Mouse (Mus musculus): ENCODE measurements around the gene Dlgap4.

The Dlgap4 gene

DNA sequence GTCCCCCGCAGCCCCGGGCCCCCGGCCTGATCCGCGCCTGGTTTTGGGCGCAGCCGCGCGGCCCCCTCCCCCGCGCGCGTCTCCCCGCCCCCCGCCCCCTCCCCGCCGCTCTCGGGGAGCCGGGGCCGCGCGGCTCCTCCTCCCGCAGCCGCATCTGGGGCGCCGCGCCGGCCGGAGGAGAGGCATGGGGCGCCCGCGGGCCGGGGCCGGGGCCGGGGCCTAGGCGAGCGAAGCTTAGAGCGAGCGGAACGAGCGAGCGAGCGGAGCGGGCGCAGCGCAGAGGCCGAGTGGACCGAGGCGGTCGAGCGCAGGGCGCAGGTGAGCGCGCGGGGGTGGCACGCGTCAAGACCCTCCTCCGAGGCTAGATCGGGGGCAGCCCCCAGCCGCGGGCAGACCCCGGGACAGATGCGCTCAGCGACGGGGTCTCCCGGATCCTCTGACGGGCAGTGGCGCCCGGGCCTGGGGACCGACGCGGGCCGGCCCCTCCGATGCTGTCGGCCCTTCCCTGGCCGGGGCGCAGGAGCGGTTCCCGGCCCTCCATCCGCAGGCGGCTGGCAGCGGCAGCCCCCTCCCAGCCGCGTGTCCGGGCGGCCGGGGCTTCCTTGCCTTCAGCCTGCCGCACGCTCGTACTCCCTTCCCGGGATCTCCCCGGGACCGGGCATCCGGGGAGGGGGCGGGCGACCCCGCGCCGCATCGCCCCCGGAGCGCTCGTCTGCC lies at the start of gene Dlgap4:
TSS of gene Dlgap4 (plus strand) at position 165 of the 717 bp plus-strand sequence.
- no peak for DNase-seq (ENCODE audit: low spot score in 2 of 2)

DNA sequence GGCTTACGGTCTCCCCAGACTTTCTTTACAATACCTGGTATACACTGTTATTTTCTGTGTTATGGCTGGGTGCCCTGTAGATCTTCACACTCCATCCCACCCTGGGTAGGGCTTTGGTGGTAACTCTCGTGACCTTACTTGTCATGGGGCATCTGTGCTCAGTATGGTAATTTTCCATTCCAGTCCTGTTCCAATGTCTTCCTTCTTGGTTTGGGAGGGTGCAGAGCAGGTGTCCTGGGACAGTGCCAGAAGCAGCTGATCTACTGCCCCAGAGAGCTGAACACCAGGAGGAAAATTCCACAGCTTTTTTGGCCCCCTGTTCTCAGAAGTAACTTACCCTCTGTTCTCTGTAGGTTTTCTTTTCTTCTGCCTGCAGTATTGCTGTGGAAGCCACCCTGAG lies 47.0 kb upstream of the Dlgap4 start:
- no peak for DNase-seq (ENCODE audit: low spot score in 2 of 2)

DNA sequence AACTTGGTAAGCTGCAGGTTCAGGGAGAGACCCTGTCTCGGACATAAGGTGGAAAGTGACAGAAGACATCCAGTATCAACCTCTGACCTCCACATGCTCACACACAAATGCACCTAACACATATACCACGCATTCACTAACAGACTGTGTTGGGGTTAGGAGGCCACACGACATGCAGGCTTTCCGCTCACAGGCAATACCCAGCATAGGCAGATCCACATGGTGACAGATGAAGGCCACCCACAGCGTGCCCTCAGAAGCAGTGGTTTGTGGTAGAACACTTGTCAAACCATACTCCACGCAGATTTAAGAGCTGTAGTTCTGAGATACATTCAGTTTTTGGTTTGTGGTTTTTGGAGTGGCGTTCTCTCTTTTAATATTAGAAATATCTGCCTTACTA lies 44.9 kb upstream of the Dlgap4 start:
- no peak for DNase-seq (ENCODE audit: low spot score in 2 of 2)

DNA sequence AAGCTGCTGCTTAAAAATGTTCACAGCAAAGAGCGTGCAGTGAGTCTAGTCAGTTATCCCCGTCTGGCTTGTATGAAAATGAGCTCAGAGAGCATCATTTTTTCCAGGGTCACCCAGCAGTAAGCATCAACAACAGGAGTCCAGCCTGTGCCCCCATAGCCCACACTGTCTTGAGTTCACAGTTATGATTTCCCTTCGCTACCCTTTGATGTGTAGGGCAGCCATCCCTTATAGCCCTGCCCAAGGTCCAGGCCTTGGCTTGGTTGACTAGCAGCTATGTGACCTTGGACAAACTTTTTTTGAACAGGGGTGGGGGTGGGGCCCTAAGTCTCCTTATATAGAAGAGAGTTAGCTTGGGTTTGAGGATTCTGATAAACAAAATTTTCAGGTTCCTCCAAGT lies 44.2 kb upstream of the Dlgap4 start:
- no peak for DNase-seq (ENCODE audit: low spot score in 2 of 2)

DNA sequence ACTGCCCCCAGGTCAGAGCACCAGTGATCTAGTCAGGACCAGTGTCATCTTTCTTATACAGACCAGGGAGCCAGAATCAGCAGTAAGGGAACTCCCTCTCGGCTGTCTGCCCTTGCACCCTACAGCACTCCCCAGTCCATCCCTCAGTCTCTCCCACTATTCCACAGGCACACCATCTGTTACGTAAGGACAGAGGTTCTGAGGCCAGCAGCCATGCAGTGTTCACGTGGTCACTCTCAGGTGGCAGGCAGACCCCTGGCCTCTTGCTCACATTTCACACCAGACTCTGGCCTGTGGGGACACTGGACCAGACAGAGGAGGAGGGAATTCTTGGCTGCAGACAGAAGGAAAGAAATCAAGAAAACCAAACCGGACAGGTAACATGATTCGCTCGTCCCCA lies 42.0 kb upstream of the Dlgap4 start:
- DNase-seq (ENCODE audit: low spot score in 2 of 2): no peak

DNA sequence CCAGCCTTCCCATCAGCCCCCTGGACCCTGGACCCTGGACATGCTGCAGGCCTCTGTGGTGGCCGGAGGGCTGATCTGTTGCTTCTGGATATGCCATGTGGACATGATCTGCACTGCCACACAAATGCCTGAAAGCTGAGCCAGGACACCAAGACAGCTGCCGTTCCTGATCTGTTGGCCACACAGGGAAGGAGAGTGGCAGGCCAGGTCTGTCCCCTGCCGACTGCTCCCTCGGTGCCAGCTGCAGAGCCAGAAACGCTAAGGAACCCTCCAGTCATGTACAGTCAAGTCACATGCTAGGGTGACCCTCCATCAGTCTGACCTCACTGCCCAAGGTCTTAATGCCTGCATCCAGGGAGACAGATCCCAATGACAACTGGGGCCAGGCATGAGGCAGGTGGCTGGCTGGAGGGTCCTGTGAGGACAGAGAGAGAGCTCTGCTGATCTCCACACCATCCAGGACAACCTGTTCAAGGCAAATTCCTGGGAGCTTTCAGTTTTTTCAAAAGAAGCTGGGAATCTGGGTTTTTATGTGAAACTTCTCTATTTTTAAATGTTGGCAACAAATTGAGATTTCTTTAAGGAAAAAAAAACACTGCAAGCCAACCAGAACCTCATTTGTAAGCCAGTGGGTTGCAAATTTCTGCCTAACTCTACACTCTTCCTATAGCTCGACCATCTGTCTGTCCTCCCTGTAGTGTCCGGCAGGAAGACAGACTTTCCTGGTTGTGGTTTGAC lies 36.5 kb upstream of the Dlgap4 start:
- DNase-seq (ENCODE audit: low spot score in 2 of 2): no peak

DNA sequence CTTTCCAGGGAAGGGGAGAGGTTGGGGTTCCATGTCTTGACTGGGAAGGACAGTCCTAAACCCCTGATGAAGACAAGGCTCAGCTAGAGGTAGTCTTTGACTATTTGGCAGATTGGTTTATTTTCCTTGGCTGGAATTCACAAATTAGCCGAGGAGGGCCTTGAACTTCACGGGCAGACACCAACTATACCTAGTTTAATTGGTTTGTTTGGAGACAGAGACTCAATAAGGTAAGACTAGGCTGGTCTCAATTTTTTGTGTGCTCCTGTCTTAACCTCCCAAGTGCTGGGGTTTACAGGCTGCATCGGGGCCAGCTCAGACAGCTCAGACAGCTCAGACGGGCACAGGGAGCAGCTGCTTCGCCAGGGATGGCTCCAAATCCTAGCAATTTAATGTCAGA lies 33.0 kb upstream of the Dlgap4 start:
- DNase-seq (ENCODE audit: low spot score in 2 of 2): no peak

DNA sequence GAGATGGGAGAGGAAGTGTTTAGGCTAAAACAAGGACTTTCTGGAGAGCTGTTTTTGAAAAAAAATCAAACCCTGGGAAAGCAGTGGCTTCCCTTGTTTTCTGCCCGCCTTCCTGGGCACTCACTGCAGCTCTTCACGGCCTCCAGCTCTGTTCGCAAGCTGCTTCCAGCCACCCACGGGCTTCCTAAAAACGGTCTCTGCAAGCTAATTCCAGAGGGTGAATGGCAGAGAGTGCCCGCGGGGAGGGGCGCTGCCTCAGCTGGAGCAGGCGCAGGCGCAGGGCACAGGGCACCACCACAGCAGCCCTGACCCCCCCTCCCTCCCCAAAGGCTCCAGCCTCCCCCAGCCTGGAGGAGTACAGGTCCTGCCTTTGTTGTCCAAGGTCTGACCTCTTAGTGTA lies 32.3 kb upstream of the Dlgap4 start:
- no peak for DNase-seq (ENCODE audit: low spot score in 2 of 2)

DNA sequence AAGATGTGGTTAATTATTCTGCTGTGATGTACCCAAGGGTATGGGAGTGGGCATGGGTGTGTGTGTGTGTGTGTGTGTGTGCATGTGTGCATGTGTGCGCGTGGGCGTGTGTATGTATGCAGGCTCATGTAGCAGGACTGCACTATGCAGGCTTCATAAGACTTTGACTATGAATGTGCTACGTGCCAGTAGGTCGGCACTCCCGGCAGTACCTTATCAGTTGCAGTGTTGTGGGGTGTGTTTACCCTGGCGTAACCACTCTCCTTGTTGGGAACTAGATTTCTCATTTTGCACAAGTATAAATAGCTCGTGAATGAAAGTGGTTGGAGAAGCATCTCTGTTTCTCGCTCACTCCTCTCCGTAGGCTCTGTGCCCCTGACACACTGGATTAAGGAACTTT lies 30.6 kb upstream of the Dlgap4 start:
- DNase-seq (ENCODE audit: low spot score in 2 of 2): no peak

DNA sequence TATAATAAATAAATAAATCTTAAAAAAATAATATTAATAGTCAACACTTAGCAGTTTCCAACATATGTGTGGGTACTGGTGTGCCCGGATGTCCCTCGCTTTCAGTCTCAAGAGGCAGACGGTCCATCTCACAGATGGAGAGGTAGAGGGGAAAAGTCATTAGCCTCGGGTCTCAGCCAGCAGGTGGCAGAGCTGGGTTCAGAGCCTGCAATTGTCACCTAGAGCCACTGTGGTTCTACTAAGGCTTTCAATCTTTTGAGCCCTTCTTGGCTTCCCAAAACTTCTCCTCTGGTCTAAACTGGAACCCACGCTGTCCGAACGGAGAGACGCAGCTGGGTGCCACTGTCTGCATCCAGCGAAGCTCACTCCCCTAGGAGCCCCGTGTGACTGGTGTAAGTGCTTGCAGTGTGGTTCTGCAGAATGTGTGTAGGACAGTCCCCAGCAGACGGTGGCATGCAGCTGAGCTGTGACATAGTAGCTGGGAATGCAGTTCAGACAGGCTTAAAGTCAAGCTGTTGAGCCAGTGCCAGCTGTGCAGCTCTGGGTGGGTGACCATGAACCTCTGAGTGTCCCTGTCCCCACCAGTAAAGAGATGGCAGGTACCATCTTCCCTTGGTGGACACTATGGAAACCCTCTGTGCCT lies 29.2 kb upstream of the Dlgap4 start:
- DNase-seq (ENCODE audit: low spot score in 2 of 2): no peak

DNA sequence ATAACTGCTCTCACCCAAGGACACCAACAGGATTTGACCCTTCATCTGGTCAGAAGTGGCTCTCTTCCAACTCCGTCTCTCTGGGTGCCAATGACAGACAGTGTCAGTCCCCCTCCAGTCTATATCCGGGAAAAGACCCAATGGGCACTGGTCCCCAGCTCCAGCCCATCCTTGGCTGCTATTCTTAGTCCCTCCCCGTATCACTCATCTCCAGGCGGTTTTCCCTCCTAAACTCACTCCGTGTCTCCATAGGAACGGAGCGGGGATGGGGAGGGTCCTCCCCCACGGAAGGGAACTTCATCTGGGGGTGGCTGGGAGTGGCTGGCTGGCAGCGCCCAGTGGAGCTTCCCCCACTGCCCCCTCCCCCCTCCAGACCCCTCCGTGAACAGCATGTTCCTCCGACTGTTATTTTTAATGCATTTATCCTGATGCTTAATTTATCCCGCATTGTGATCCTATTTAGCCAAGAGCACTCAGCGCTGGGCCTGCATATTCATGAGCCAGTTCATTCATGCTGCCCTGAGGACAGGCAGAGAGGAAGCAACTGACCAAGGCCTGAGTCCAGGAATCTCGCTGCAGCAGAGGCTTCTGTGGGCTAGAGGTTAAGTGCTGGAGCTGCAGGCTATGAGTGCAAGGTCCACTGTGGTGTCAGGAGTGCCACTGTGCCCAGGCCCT lies 28.6 kb upstream of the Dlgap4 start:
- DNase-seq (ENCODE audit: low spot score in 2 of 2): no peak

DNA sequence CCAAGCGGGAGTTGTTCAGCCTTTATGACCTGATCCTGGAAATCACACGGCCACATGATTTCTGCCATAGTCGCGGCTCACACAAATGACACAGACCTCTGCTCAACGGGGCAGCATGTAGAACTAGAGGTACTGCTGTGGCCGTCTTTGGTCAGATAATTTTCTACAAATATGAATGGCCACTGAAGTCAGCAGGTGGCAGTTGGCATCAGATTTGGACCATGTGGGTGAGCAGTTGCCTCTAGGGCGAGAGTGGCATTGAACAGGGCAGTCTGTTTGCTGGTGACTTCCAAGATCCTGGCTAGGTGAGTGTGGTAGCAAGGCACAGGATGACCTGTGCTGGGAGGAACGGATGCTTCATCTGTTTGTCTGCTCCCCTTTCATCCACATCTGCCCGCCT lies 24.0 kb upstream of the Dlgap4 start:
- no peak for DNase-seq (ENCODE audit: low spot score in 2 of 2)

DNA sequence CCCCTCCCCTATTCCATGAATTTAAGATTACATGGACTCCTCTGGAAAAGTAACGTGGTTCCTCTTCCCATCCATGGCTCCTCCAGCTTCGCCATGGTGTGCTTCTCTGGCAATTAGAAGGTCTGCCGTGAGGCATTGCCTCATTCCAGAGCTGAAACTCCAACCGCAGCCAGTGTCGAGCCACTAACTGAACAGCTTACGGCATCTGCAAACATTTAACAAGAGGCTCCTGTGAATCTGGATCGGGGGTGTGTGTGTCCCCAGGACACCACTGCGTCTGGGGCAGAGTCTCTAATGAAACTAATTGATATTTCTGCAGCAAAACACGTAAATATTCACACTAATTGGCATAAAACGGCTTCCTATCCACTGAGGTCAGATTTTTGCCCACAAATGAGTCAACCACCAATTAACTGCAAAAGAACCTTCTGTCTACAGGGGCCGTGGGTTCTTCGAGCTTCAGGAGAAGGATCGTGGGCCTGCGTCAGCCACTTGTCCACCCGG lies 18.5 kb upstream of the Dlgap4 start:
- DNase-seq (ENCODE audit: low spot score in 2 of 2): no peak

DNA sequence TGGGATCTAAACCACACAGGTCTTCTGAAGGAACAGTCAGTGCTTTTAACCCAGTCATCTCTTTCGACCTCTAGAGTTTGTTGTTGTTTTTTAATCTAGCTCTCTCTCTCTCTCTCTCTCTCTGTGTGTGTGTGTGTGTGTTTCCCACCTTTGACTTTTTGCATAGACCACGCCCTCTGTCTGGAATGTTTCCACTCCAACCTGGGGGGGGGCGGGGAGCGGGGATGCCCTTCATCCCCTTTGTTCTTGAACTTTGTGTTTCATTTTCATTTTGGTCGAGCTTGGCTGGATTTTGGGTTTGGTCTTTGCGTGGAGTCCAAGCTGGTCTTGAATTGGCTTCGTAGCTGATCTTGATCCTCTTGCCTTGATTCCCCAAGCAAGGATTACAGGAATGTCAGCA lies 10.9 kb upstream of the Dlgap4 start:
- DNase-seq (ENCODE audit: low spot score in 2 of 2): no peak

DNA sequence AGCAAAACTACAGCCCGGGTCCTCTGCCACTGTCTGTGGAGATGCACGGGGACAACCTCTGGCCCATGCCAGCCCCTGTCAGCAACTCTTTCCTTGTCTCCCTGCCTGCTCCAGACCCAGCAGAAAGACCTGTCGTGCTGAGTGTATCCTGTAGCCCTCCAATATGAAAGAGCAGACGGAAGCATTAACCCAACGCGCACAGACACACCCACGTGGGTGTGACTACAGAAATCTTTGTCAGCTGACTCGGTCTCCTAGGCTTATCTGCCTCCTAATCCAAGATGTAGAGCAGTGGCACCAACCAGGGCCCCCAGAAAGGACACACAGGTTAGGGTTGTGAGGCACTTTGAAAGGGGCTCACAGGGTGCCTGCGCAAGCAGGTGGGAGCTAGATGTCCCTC lies 9.8 kb upstream of the Dlgap4 start:
- no peak for DNase-seq (ENCODE audit: low spot score in 2 of 2)

DNA sequence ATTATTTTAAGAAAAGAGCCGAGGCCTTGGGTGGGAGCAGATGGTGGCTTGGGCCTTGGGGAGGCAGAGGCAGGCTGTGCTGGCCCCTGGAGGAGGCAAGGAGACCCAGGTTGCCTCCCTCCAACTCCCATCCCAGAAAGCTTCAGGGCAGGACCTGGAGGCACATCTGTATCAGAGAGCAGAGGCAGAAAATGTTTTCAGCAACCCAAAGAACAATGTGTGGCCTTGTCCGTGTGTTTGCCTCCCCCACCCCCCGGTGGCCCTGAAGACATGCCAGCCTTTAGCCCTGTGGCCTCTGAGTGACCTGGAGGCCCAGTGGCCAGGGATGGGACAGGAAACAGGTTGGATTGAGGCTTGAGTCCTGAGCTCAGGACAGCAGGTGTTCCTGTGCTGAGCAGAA lies 8.4 kb upstream of the Dlgap4 start:
- no peak for DNase-seq (ENCODE audit: low spot score in 2 of 2)

DNA sequence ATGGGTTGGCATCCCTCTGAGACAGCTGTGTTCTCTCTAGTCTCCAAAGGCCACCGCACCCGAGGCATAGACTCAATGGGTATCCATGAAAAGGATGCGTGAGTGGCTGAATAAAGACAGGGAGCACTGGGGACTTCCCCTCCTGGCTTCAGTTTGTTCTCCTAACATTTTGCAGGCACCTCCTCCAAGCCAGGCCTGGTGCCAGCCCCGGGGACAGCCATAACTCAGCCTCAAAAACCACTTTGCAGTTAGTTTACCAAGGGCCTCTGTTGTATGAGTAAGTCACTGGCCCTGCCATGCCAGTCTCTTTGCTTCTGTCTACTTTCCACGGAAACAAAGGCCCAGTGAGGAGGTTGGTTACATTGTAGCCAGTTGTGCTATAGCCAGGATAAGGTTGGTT lies 7.5 kb upstream of the Dlgap4 start:
- no peak for DNase-seq (ENCODE audit: low spot score in 2 of 2)

DNA sequence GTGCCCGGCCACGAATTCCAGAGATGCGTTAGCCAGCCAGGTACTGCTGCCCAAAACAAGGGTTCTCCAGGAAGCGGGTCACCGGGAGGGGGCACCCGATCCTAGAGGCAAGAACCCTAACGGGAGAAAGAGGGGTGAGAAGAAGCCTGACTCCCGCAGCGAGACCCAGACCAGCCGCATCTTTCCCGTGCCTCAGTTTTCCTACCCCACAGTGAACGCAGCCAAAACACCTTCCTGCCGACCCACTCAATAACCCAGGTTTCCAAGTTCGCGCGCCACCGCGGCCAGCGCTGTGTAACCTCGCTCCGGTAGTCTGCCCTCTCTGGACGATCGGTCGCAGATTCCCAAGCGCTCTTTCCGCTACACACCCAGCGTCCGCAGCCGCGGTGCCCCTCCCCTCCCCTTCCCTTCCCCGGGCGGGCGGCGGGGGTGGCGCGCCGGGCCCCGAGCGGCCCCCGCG lies 394 bp upstream of the Dlgap4 start:
- DNase-seq (ENCODE audit: low spot score in 2 of 2): no peak

DNA sequence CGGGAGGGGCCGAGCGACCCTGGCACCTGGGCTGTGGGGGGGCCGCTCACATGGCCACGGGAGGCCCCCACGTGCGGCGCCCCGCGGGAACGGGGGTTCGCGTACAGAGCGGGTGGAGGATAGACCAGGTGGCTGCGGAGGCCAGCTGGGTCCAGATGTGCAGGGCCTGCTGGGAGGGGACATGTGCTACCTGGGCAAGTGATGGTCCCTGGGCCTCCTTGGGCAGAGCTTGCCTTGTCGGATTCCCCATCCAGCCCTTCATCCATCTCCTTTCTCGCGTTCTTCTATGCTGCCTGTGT lies 702 bp downstream of the Dlgap4 start:
- no peak for DNase-seq (ENCODE audit: low spot score in 2 of 2)

DNA sequence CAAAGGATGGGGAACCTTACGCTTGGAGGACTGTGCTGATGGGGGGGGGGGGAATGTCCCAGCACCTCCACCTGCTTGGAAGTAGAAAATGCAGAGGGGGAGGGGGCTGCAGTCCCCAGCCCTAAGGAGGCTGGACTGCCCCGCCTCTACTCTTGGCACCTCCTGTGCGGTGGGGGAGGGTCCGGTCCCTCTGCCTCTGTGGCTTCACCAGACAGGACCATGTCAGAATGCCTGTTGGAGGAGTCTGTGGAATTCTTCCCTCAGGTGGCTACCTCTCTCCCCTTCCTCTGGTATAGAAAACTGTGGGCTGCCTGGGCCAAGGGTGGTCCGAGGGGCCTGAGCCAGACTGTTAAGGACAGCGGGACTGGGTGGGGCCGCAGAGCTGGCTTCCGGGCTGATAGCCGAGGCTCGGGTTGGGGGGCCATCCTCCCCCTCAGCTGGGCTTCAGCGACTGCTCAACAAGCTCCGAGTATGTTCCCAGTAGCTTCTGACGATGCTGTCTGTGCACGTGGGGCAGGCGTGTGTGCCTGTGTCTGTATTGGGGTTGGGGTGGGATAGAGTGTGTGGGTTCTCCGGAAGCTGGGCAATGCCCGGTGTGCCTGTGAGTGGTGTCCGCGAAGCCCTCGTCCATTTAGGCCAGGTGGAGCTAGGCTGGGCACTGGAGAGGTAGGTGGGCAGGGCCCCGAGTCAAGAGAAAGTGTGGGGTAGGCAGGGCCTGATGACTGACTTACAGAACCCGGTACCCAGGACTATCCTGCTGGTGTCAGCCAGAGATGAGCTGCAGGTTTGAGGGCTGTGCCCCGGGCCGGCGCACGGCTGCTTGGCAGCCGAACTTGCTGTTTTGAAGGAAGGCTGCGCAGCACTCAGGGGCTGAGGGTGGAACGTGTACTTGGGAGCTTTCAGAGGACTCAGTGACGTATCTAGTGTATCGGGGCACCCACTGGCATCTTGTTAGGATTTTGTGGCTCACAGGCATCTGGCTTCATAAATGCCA lies 1.5 kb downstream of the Dlgap4 start:
- DNase-seq (ENCODE audit: low spot score in 2 of 2): no peak

DNA sequence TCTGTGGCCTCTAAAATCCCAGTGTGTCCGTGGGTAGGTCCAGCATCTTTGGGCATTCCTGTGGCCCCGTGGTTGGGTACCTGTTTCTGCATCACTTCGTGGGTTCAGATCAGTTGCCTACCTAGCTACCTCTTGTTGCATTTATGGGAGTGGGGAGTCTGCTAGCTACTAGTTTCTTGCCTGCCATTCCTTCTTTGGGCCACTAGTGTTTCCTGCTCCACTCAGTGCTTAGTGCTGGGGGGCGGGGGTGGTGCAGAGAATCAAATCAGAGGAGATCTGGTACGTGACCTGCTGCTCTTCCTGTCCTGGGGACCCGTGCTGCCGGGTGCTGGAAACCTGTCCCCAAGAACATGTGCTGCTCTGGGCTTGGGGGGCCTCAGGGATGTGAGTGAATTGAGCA lies 3.0 kb downstream of the Dlgap4 start:
- DNase-seq (ENCODE audit: low spot score in 2 of 2): no peak

Measured in spleen, postnatal 36 days (tissue).